Comparison of ENCODE assay signal across 17 mouse cellular contexts in genomic region chr2:20145368-20145767, GRCm38 (mm10).
A peak's percentile ranks its signal among the peaks of the same experiment; 100 is the strongest.
DNase-seq lines count a peak whose midpoint lies in the region; TF ChIP-seq lines count a peak whose summit lies in the region.
"Had no signal": no experiment of that assay in that cellular context is flagged by ENCODE, and none has a peak within 500 bp of the region (broad histone marks: within the 10 kb centered on the region; RNA-seq: fewer than 3 reads in every experiment).

No protein-coding gene starts in this region.

- no peak overlapping the region for H3K27ac ChIP-seq in thymus, adult 2 months (ENCODE audit: control insufficient read depth, insufficient read depth, low read length)
- H3K27ac ChIP-seq: forebrain, embryonic 12.5 days; heart, embryonic 15.5 days; hindbrain, embryonic 10.5 days; limb, embryonic 13.5 days; neural tube, embryonic 15.5 days had no signal

- 70% methylated on average over 4 of the region's 4 CpGs for WGBS in thymus, adult 2 months

- H3K27me3 ChIP-seq in thymus, adult 2 months (ENCODE audit: control insufficient read depth, insufficient read depth, low read length): no peaks in the 10 kb centered on the region
- H3K27me3 ChIP-seq: forebrain, embryonic 12.5 days; heart, embryonic 15.5 days; limb, embryonic 13.5 days; neural tube, embryonic 15.5 days had no signal

- H3K4me3 ChIP-seq in thymus, adult 2 months (ENCODE audit: control insufficient read depth, insufficient read depth, low read length): no peak overlapping the region
- H3K4me3 ChIP-seq: forebrain, embryonic 12.5 days; heart, embryonic 15.5 days; hindbrain, embryonic 10.5 days; limb, embryonic 13.5 days; neural tube, embryonic 15.5 days had no signal

- H3K36me3 ChIP-seq in thymus, adult 2 months (ENCODE audit: control insufficient read depth, insufficient read depth, low read length): no peaks in the 10 kb centered on the region
- H3K36me3 ChIP-seq: forebrain, embryonic 12.5 days; heart, embryonic 15.5 days; hindbrain, embryonic 10.5 days; limb, embryonic 13.5 days; neural tube, embryonic 15.5 days had no signal

- no peak for TF ChIP-seq POLR2A in thymus, adult 2 months (IDR thresholded peaks at IDR 0.05; ENCODE audit: control insufficient read depth, extremely low read depth, insufficient read depth, low read length, poor library complexity)

- peak; percentile 26 to 50 for DNase-seq in frontal cortex, adult 2 months (ENCODE audit: extremely low spot score in 1 of 2, low spot score in 1 of 2)
- no peak for DNase-seq in frontal cortex, postnatal 14 days (ENCODE audit: low spot score in 2 of 2)
- DNase-seq in kidney, postnatal 36 days: peak; percentile 12 to 39
- DNase-seq in kidney, adult 9 months: no peak
- peak; percentile 58 for DNase-seq in brain, adult 2 months (ENCODE audit: low read depth, low spot score)
- peak; percentile 13 to 46 for DNase-seq in frontal cortex, postnatal 36 days (ENCODE audit: low spot score in 2 of 2)
- no peak for DNase-seq in thymus, adult 2 months
- DNase-seq in spleen, postnatal 36 days (ENCODE audit: low spot score in 2 of 2): no peak
- DNase-seq: cerebellum, adult 18-20 months; embryo, embryonic 11 days; layer of hippocampus, adult 9-11 months; lung, postnatal 14 days had no signal

- no peaks in the 10 kb centered on the region for H3K4me1 ChIP-seq in thymus, adult 2 months (replicated peaks; ENCODE audit: control insufficient read depth, insufficient read depth, low read length)
- H3K4me1 ChIP-seq: forebrain, embryonic 12.5 days; hindbrain, embryonic 10.5 days; limb, embryonic 13.5 days; neural tube, embryonic 15.5 days had no signal

- no peak for TF ChIP-seq CTCF in thymus, adult 2 months (IDR thresholded peaks at IDR 0.05; ENCODE audit: borderline replicate concordance, control insufficient read depth, extremely low read depth, insufficient read depth, low read length, poor library complexity)

Comparison
In these comparisons a context has a peak if more than half of its experiments do, and no peak if none do; other contexts are left out.
1. DNase-seq: peak in frontal cortex, adult 2 months (2 of 2), kidney, postnatal 36 days (2 of 2), brain, adult 2 months (single experiment) and frontal cortex, postnatal 36 days (2 of 2); none in frontal cortex, postnatal 14 days (0 of 2), kidney, adult 9 months (single experiment), thymus, adult 2 months (single experiment) and spleen, postnatal 36 days (0 of 2).